Mouse (Mus musculus): ENCODE results near the gene Cdk18.

GRCm38 (mm10) chr1:132170698-132171097, 31.2 kb upstream of the Cdk18 start:
- TF ChIP-seq CTCF (IDR thresholded peaks at IDR 0.05; ENCODE audit: control insufficient read depth, insufficient read depth, insufficient replicate concordance, low read depth, low read length) (no peak), POLR2A (IDR thresholded peaks at IDR 0.05; ENCODE audit: control insufficient read depth, low read depth, low read length) (no peak)
